Mouse (Mus musculus): Measurements from ENCODE around the gene Rnaset2a. TPM values are rescaled to one million over a fixed set of nuclear protein-coding genes. Genes with fewer than 3 reads are reported as not detected.
"Not testable (repeated sequence)": the region's sequence is repeated elsewhere in the genome, so short reads cannot be mapped to it uniquely, and the experiment has no call there.

Rnaset2a gene
- polyA plus RNA-seq, 1 experiment, result 19.5 TPM

DNA sequence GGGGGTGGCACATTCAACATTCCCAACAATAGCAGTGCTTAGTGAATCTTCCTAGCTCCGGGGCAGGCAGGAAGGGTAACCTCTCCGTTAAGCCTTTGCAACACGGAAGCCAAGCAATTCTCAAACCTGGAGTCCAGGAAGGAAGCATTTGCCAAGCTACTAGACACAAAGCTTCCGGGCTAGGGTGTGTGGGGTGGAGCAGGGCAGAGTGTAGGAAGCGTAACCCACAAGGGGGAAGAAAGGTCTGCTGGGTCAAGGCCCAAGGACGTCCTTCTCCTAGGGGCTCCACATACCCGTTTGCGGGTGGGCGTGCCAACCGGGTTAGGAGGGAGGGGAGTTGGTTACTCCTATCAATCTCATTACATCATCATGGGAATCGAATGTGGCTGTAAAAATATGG lies 31.5 kb downstream of the Rnaset2a start:
- not testable (repeated sequence) for H3K27ac ChIP-seq (ENCODE audit: insufficient read depth, low read depth, low read length); H3K4me1 ChIP-seq (ENCODE audit: control insufficient read depth, insufficient read depth, low read length); H3K4me3 ChIP-seq (ENCODE audit: insufficient read depth, low read length)

DNA sequence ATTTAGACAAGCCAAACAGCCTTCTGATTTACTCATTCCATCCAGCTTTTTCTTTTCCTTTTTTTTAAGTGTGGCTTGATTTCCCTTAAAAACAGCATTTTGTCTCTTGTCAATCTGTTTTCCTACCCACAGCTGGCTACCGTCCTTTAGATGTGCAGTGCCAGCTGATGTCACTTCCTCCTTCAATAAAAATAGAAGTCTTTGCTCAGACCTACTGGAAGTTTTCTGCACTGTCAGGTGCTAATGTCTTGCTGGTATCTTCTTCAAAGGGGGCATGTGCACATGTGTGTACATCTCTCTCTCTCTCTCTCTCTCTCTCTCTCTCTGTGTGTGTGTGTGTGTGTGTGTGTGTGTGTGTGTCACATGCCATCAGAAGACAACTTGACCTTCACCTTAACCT lies 35.7 kb downstream of the Rnaset2a start:
- 0 out of 2 replicates have a peak overlapping the region, but pooled peaks have one; percentile 4 for H3K27ac ChIP-seq (ENCODE audit: insufficient read depth, low read depth, low read length)
- H3K4me1 ChIP-seq (ENCODE audit: control insufficient read depth, insufficient read depth, low read length); H3K4me3 ChIP-seq (ENCODE audit: insufficient read depth, low read length): not testable (repeated sequence)

DNA sequence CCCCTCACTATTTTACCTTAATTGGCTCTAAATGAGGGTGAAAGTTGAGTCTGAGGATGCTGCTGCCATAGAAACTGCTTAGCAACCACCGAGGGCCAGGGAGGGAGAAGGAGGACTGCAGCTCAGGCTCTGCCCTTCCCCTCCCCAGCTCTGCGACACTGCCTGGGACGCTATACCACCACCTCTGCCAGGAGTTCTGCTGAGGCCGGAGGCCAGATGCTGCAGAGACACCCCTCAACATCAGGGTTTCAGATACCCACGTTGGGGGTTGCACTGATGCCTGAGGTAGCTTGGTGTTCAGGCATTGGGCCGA lies 46.6 kb downstream of the Rnaset2a start:
- H3K4me1 ChIP-seq (ENCODE audit: control insufficient read depth, insufficient read depth, low read length); H3K4me3 ChIP-seq (ENCODE audit: insufficient read depth, low read length); H3K27ac ChIP-seq (ENCODE audit: insufficient read depth, low read depth, low read length): not testable (repeated sequence)

DNA sequence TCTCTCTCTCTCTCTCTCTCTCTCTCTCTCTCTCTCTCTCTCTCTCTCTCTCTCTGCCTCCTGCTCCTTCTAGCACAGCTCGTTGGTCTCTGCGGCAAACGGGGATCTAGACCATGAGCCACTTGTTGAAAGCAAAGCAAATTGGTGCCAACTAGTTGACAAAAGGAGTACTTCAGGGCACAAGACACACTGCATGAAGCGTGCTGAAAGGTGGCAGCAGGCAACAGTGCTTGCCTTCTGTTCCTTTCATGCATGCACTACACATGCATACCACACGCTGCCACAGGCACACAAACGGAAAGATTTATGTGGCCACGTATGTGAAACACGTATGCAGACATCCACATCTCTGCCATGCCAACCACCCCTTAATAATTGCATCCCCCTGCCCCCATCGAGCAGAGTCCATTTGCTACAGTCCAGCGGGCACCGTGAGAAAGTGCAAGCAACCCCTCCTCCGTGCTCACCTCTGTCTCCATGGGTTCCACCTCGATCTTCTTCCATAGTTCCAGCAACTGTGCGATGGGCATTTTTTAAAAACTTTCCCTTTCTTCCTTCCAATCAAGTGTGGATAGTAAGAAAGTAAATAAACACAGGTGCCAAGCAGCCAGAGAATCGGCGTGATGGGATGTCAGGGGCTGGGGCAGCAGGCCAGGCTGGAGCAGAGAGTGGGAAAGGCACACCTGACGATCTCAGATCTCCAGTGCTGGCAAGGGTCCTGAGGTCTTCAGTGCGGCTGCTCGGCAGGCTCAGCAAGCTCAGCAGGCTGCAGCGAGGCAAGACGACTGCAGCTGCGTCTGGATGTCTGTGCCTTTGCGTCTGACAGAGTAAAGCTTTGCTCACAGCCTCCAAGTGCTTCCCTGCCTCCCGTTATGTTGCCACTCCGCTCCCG lies 47.2 kb downstream of the Rnaset2a start:
- H3K27ac ChIP-seq (ENCODE audit: insufficient read depth, low read depth, low read length); H3K4me3 ChIP-seq (ENCODE audit: insufficient read depth, low read length); H3K4me1 ChIP-seq (ENCODE audit: control insufficient read depth, insufficient read depth, low read length): not testable (repeated sequence)

DNA sequence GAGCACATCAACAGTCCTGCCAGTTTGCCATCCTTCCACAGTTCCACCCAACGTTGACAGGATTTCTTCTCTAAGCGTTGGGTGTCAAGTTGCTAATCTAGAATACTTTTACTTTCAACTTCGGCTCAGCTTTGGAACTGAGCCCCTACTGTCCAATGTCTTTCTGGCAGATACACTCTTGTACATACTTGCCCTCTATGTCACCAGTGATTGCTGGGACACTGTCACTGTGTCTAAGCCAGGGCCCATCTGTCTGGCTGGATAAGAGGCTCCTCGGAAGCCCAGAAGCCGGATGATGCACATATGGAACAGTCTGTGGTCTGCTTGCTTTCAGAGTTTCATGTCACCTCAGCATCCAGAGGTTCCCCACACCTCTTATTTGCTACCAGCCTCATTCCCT lies 51.7 kb downstream of the Rnaset2a start:
- H3K4me1 ChIP-seq (ENCODE audit: control insufficient read depth, insufficient read depth, low read length); H3K4me3 ChIP-seq (ENCODE audit: insufficient read depth, low read length); H3K27ac ChIP-seq (ENCODE audit: insufficient read depth, low read depth, low read length): not testable (repeated sequence)

DNA sequence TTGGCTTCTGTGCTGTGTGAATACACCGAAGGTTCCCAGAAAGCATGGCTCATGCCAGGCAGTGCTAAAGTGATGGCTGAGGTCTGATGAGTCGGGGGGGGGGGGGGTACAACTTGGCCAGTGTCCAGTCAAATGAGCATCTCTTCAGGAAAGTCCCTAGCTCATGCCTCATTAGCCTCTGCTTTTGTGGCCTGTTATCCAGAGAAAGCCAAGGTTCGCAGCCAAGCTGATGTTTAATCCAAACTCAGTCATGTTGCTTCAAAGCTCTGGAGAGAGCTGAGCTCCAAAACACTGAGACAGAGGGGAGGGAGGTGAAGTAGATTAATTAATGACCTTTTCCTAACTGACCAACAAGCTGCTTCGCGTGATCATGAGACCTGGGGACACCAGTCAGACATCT lies 52.2 kb downstream of the Rnaset2a start:
- H3K27ac ChIP-seq (ENCODE audit: insufficient read depth, low read depth, low read length); H3K4me1 ChIP-seq (ENCODE audit: control insufficient read depth, insufficient read depth, low read length); H3K4me3 ChIP-seq (ENCODE audit: insufficient read depth, low read length): not testable (repeated sequence)

DNA sequence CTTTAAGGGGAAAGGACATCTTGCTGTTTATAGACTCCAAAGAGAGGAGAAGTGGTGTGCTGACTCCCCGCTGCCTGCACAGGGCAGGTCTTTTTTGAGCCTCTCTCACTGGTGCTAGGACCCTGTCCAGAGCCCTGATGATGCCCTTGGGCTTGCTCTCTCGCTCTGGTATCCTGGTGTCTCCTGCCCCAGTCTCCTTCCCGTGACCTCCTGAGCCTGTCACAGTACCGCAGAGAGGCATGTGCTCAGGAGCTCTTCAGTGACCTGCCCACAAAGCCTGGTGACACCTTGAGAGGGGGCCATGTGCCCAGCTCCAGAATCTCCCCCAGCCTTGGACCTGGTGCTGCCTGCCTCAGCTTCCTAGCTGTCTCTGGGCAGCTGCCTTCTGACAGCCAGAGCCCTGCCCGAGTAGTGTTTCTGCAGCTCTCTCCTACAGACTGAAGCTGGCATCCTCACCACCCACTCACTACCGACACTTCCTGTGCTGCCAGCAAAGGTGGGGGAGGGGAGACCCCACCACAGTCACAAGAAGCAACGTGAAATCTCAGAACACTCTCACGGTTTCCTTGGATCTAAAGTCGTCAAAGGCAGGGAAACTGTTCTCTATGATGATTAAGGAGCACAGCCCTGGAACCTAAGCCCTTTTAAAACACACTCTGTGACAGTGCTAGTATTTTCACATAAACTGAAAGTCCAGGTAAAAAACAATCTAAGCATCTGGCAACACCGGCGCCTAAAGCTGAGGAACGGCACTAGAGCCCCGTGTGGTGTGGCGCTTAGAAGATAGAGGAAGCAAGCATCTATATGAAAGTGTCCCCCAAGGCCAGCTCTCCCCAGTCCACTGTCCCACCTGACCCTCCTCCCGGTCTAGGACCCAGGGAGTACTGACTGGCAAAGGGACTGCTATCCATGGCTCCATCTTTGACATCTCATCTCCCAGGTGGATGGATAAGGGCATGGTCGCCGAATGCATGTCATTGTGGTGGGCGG lies 55.1 kb downstream of the Rnaset2a start:
- not testable (repeated sequence) for H3K27ac ChIP-seq (ENCODE audit: insufficient read depth, low read depth, low read length); H3K4me3 ChIP-seq (ENCODE audit: insufficient read depth, low read length); H3K4me1 ChIP-seq (ENCODE audit: control insufficient read depth, insufficient read depth, low read length)

DNA sequence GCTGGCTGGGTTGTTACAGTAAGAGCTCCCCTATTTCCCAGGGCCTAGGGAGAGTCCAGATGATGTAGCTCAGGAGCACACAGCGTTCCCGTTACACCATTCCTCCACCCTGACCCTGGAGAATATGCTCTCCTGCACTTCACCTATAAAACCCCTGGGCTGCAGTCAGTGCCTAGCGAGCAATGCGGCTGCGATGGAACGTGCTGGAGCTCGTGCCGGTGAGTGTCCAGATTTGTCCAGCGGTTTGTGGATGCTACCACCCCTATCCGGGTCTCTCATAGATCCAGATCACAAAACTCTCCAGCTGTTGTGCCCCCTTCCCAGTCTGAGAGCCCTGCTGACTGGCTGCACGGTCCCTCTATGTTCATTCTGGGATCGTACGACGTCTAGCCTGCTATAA lies 56.6 kb downstream of the Rnaset2a start:
- not testable (repeated sequence) for H3K4me3 ChIP-seq (ENCODE audit: insufficient read depth, low read length); H3K4me1 ChIP-seq (ENCODE audit: control insufficient read depth, insufficient read depth, low read length); H3K27ac ChIP-seq (ENCODE audit: insufficient read depth, low read depth, low read length)

DNA sequence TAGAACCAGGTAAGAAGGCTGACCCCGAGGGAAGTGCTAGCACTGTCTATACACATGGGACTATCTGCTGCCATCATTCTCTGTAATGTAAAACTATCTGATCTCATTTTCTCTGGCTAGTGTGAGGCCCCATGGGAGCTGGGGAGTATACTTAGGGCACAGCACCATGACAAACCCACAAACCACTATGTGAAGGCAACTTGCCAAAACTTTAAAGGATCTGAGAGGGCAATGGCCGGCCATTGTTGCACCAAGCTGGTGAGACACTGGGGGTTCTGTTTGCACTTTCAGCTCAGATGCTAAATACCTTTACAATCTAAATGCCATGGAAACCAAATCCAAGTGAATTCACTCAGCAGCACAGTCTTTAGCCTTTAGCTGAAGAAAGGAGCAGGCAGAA lies 78.0 kb downstream of the Rnaset2a start:
- H3K4me3 ChIP-seq (ENCODE audit: insufficient read depth, low read length); H3K4me1 ChIP-seq (ENCODE audit: control insufficient read depth, insufficient read depth, low read length); H3K27ac ChIP-seq (ENCODE audit: insufficient read depth, low read depth, low read length): not testable (repeated sequence)

Other genes with a start within 250 kb of the Rnaset2a start
- gene Tagap, start 222.1 kb downstream of the Rnaset2a start, polyA plus RNA-seq (2012; ENCODE audit: insufficient read depth, insufficient read length, missing spikeins), result 8.0 and 11.4 TPM in 2 replicates
- gene Rsph3a, start 202.5 kb downstream of the Rnaset2a start, polyA plus RNA-seq (2012; ENCODE audit: insufficient read depth, insufficient read length, missing spikeins), result 27.9 and 41.5 TPM in 2 replicates
- 0.45 TPM in 1 of 2 replicates, not detected in the other for gene Gm49673, start 309 bp downstream of the Rnaset2a start, polyA plus RNA-seq (2012; ENCODE audit: insufficient read depth, insufficient read length, missing spikeins)
- gene Fgfr1op, start 17.4 kb upstream of the Rnaset2a start, polyA plus RNA-seq (2012; ENCODE audit: insufficient read depth, insufficient read length, missing spikeins), result 16.4 and 17.4 TPM in 2 replicates
- not detected in 2 replicates for gene Ccr6, start 87.9 kb upstream of the Rnaset2a start, polyA plus RNA-seq (2012; ENCODE audit: insufficient read depth, insufficient read length, missing spikeins)
- gene Mpc1, start 134.8 kb upstream of the Rnaset2a start, polyA plus RNA-seq (2012; ENCODE audit: insufficient read depth, insufficient read length, missing spikeins), result 103 and 118 TPM in 2 replicates
- 161 and 186 TPM in 2 replicates for gene Sft2d1, start 163.0 kb upstream of the Rnaset2a start, polyA plus RNA-seq (2012; ENCODE audit: insufficient read depth, insufficient read length, missing spikeins)
- gene Prr18, start 189.4 kb upstream of the Rnaset2a start, polyA plus RNA-seq (2012; ENCODE audit: insufficient read depth, insufficient read length, missing spikeins), result 0.24 and 0.67 TPM in 2 replicates
- gene T2, start 207.9 kb upstream of the Rnaset2a start, polyA plus RNA-seq (2012; ENCODE audit: insufficient read depth, insufficient read length, missing spikeins), result not detected in 2 replicates